Mouse (Mus musculus) intestine, embryonic 15.5 days (tissue): ENCODE results near the gene Tbl3. TPM values are rescaled to one million over a fixed set of nuclear protein-coding genes. Genes with fewer than 3 reads are reported as not detected.

ENCODE experiments used
- ATAC-seq: fragments of 200-750 bp; cut with Nextera tagmentation; 2 replicates; pipeline ENCODE4 v1.8.0; 2017; ENCODE audit warnings: moderate TSS enrichment, moderate library complexity
- H3K27ac ChIP-seq: fragments of 300-500 bp; sonication (generic); 2 replicates; pipeline ENCODE4 v1.5.1; 2015; ENCODE audit warnings: mild to moderate bottlenecking, inconsistent platforms
- H3K27me3 ChIP-seq: fragments of 300-500 bp; sonication (generic); replicated peaks from 2 replicates; pipeline ENCODE4 v1.6.1; 2015; ENCODE audit warnings: inconsistent platforms
- H3K36me3 ChIP-seq: fragments of 300-500 bp; sonication (generic); 2 replicates; pipeline ENCODE4 v1.6.1; 2015; ENCODE audit warnings: inconsistent platforms
- H3K4me1 ChIP-seq: fragments of 300-500 bp; sonication (generic); replicated peaks from 2 replicates; pipeline ENCODE4 v1.6.1; 2015; ENCODE audit warnings: inconsistent platforms
- H3K4me2 ChIP-seq: fragments of 300-500 bp; sonication (generic); replicated peaks from 2 replicates; pipeline ENCODE4 v1.6.1; 2015; ENCODE audit warnings: mild to moderate bottlenecking, inconsistent platforms
- H3K4me3 ChIP-seq: fragments of 300-500 bp; sonication (generic); replicated peaks from 2 replicates; pipeline ENCODE4 v1.5.1; 2015; ENCODE audit warnings: inconsistent platforms
- H3K9ac ChIP-seq: fragments of 300-500 bp; sonication (generic); 2 replicates; pipeline ENCODE4 v1.6.1; 2015; ENCODE audit warnings: inconsistent platforms
- H3K9me3 ChIP-seq: fragments of 300-500 bp; sonication (generic); 2 replicates; pipeline ENCODE4 v1.6.1; 2016; ENCODE audit warnings: inconsistent platforms
- WGBS: fragments of 180-500 bp; shearing (Covaris S2); methylation state at CpG from one replicate; pipeline ENCODE4 v1.1.7; 2015; 5-methylcytosine and 5-hydroxymethylcytosine counted together
- polyA plus RNA-seq: library from polyadenylated mRNA; unstranded; fragments of >200 nt; fragmentation: Nextera tagmentation; extraction: Ambion mirVana; gene quantifications from 2 replicates; pipeline ENCODE4 v1.2.1, GENCODE M21; 2015

Tbl3 gene
- polyA plus RNA-seq, 1 experiment from 2014 or later: 67.3 TPM

DNA sequence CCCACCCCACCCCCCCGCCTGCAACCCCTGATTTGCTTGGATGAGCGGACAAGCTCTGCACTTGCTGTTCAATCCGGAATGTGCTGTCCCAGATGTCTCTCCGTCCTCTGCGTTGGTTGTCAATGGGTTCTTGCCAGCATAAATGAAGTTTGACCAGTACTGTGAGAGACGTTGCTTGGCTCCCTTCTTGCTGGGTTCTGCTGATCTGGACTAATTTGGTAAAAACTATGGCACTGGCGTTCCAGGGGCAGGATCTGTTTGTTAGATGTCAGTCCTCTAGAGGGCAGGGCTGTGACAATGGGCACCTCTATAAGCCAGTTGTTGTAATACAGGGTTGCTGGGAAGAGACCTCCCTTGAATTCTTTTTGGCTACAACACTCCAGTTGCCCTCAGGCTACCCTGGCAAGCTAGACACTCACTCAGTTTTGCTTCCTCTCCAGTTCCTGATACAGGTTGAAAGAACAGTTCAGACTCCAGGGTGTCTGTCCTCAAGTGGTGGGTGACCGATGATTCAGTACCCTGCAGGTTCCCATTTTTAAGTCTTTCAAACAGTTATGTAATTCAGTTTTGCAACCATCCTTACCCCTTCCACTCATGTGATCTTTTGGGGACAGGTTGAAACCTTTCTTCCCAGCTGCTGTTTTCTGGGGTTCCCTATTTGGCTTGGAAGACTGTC is 29.8 kb upstream of the Tbl3 start:
- no peak overlapping the region for H3K27ac ChIP-seq
- no peaks in the 10 kb centered on the region for H3K27me3 ChIP-seq
- H3K9me3 ChIP-seq: no peaks in the 10 kb centered on the region
- 18% methylated on average over 8 of the region's 8 CpGs for WGBS
- peak overlapping the region; percentile 67; the same call in 1 of the 2 replicates for H3K9ac ChIP-seq
- H3K36me3 ChIP-seq: no peaks in the 10 kb centered on the region
- H3K4me1 ChIP-seq: peaks cover 14% of the 10 kb centered on the region
- H3K4me2 ChIP-seq: peak overlapping the region; percentile 88
- peak overlapping the region; percentile 66 for H3K4me3 ChIP-seq
- ATAC-seq: no peak

DNA sequence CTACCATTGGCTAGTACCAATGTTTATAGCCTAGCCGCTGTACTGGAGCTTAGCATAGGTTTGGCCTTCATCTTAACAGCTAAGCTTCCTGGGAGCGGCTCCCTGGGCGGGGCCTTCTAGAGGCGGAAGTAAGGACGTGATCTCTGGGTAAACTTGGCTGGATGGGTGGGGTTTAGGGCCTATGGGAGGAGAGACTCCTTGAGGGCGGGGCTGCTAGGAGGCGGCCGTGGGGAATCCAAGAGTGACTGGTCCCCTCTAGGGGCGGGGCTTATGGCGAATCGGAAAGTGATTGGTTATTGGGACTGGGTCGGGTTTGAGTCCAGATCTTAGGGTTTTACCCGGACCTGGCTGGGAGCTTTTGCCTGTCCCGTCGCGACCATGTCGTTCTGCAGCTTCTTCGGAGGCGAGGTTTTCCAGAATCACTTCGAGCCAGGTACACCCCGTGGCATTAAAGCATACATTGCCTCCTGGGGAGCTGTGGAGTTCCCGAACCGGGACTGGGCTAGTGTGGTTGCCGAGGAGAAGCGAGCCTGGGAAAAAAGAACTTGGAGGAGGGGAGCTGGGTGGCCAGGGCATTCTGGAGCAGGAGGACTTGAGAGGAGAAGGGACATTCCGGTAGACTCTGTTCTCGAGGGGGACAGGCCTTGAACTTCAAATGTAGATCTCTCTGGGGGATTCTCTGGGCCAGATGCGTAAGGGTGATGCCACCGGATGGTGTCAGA is 29.0 kb upstream of the Tbl3 start, which contains the start of gene Msrb1:
Gene Msrb1 (plus strand): TSS at position 313 of the 722 bp plus-strand sequence.
- ATAC-seq: peak; percentile 98
- H3K36me3 ChIP-seq: no peaks in the 10 kb centered on the region
- peak within 1 kb of the TSS; percentile 88 for H3K4me2 ChIP-seq
- under 1% methylated on average over 29 of the region's 29 CpGs for WGBS
- H3K27ac ChIP-seq: peak within 1 kb of the TSS; percentile 66
- H3K9me3 ChIP-seq: no peaks in the 10 kb centered on the region
- H3K27me3 ChIP-seq: no peaks in the 10 kb centered on the region
- H3K9ac ChIP-seq: peak within 1 kb of the TSS; percentile 67
- H3K4me3 ChIP-seq: peak within 1 kb of the TSS; percentile 66
- peaks cover 14% of the 10 kb centered on the region for H3K4me1 ChIP-seq

DNA sequence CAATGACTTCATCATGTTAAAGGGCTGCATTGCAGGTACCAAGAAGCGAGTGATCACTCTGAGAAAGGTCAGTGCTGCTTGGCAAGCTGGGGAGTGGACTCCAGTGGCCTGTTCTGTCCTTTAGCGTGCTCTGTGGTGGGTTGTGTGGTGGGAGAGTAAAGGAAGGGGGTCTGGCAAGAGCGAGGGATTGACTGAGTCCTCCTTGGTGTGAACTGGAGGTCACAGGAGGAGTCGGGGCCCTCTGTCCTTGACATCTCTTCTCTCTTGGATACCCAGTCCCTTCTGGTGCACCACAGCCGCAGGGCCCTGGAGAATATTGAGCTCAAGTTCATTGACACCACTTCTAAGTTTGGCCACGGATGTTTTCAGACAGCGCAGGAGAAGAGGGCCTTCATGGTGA is 28.0 kb upstream of the Tbl3 start:
- peak overlapping the region; percentile 61 for H3K4me2 ChIP-seq
- no peaks in the 10 kb centered on the region for H3K27me3 ChIP-seq
- no peak overlapping the region for H3K4me3 ChIP-seq
- H3K27ac ChIP-seq: peak overlapping the region; percentile 54; the same call in 1 of the 2 replicates
- H3K4me1 ChIP-seq: peaks cover 14% of the 10 kb centered on the region
- no peaks in the 10 kb centered on the region for H3K9me3 ChIP-seq
- no peak overlapping the region for H3K9ac ChIP-seq
- no peaks in the 10 kb centered on the region for H3K36me3 ChIP-seq
- 82% methylated on average over 7 of the region's 7 CpGs for WGBS
- no peak for ATAC-seq

DNA sequence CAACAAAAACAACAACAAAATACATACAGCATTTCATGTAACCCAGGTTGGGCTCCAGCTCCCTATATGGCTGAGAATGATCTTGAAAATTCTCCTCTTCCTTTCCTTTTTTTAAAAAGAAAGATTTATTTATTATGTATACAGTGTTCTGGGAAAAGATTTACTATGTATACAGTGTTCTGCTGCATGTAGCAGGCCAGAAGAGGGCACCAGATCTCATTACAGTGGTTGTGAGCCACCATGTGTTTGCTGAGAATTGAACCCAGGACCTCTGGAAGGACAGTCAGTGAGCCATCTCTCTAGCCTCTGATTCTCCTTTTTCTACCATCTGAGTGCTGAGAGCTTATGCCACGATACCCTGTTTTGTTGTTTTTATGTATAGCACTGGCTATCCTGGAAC is 27.1 kb upstream of the Tbl3 start:
- no peaks in the 10 kb centered on the region for H3K9me3 ChIP-seq
- H3K4me3 ChIP-seq: no peak overlapping the region
- no peak overlapping the region for H3K9ac ChIP-seq
- H3K27ac ChIP-seq: no peak overlapping the region
- 82% methylated on average over 1 of the region's 1 CpGs for WGBS
- H3K36me3 ChIP-seq: no peaks in the 10 kb centered on the region
- no peaks in the 10 kb centered on the region for H3K27me3 ChIP-seq
- H3K4me1 ChIP-seq: peaks cover 14% of the 10 kb centered on the region
- H3K4me2 ChIP-seq: no peak overlapping the region
- no peak for ATAC-seq

DNA sequence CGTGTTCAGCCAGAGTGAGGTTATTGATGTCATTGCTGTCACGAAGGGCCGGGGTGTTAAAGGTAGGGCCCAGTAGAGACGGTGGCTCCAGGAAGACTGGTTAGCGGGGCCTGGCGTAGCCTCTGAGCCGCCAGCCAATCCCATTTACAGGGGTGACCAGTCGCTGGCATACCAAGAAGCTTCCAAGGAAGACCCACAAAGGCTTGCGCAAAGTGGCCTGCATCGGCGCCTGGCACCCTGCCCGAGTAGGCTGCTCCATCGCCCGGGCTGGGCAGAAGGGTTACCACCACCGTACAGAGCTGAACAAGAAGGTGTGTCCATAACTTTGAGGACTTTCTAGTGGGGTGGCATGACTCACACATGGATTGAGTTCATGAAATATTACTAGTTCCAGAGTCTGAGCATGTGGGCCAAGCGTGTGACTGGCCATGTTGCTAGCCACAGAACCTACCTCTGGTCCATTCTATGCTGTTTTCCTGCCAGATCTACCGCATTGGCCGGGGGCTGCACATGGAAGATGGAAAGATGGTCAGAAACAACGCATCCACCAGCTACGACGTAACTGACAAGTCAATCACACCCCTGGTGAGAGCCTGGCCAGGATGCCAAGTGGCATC is 26.1 kb upstream of the Tbl3 start:
- H3K27me3 ChIP-seq: no peaks in the 10 kb centered on the region
- H3K9me3 ChIP-seq: no peaks in the 10 kb centered on the region
- no peaks in the 10 kb centered on the region for H3K36me3 ChIP-seq
- no peak overlapping the region for H3K4me2 ChIP-seq
- H3K4me1 ChIP-seq: peaks cover 14% of the 10 kb centered on the region
- no peak overlapping the region for H3K9ac ChIP-seq
- no peak overlapping the region for H3K27ac ChIP-seq
- ATAC-seq: no peak
- H3K4me3 ChIP-seq: no peak overlapping the region
- WGBS: 87% methylated on average over 21 of the region's 21 CpGs

DNA sequence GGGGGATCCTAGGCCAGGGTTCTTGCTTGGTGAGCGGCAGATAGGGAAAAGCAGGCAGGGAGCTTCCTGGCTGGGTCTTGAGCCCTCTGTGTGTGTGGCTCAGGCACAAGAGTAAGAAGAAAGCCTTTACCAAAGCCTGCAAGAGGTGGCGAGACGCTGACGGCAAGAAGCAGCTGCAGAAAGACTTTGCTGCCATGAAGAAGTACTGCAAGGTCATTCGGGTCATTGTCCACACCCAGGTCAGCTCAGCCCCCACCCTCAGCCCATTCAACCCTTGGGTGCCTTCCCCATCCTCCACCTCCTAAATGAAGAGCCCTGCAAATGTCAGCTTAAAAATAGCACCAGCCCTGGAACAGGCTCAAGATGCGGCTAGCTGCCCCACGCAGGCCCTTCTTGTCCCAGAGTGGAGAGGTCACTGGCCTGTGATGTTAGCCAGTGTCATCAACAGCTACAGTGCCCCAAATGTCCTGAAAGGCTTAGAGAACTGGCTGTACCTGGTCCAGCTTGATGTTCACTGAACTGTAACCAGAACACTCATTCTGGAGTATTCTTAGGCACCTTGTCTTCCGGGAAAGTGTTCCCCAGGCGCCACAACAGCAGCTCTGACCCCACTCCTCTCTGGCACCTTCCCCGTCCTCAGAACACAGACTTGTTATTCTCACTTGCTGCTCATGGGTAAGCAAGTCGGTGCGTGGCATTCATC is 24.9 kb upstream of the Tbl3 start:
- no peaks in the 10 kb centered on the region for H3K27me3 ChIP-seq
- H3K9me3 ChIP-seq: no peaks in the 10 kb centered on the region
- no peaks in the 10 kb centered on the region for H3K36me3 ChIP-seq
- no peak overlapping the region for H3K27ac ChIP-seq
- no peak overlapping the region for H3K9ac ChIP-seq
- no peak overlapping the region for H3K4me2 ChIP-seq
- H3K4me3 ChIP-seq: no peak overlapping the region
- H3K4me1 ChIP-seq: peaks cover 5% of the 10 kb centered on the region
- ATAC-seq: no peak
- 82% methylated on average over 12 of the region's 12 CpGs for WGBS

DNA sequence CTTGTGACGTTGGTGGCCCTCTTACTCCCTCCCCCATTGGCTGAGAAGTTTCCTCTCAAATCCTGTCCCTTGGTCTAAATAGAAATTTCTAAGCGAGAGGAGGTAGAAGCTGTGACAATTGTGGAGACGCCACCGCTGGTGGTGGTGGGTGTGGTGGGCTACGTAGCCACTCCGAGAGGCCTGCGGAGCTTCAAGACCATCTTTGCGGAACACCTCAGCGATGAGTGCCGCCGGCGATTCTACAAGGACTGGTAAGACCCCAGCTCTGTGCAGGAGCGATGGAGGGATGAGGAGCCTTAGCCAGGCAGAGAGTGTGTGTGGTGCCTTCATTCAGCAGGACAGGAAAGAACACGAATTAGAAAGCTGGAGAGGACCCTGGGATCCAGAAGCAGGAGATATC is 23.3 kb upstream of the Tbl3 start:
- no peak for ATAC-seq
- H3K4me3 ChIP-seq: no peak overlapping the region
- no peak overlapping the region for H3K4me2 ChIP-seq
- no peaks in the 10 kb centered on the region; the same call in 1 of the 2 replicates for H3K4me1 ChIP-seq
- H3K27ac ChIP-seq: no peak overlapping the region
- no peaks in the 10 kb centered on the region for H3K27me3 ChIP-seq
- H3K9ac ChIP-seq: no peak overlapping the region
- WGBS: 83% methylated on average over 14 of the region's 14 CpGs
- H3K9me3 ChIP-seq: no peaks in the 10 kb centered on the region
- no peaks in the 10 kb centered on the region for H3K36me3 ChIP-seq

DNA sequence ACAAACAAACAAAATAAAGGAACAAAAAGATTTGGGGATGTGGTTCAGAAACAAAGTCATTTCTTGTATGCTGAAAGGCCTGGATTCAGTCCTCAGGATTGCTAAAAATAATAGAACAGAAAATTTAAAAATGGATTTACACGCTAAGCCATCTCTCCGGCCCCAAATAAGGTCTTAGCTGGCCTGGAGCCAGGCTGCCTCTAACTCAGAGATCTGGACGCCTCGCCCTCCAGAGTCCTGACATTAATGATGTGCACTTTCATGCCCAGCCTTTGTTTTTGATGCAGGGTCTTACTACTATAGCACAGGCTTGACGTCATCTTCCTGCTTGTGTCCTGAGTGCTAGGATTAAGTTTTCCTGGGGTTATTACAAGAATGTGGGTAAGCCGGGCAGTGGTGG is 21.6 kb upstream of the Tbl3 start:
- H3K9me3 ChIP-seq: no peaks in the 10 kb centered on the region
- H3K27ac ChIP-seq: no peak overlapping the region
- H3K27me3 ChIP-seq: no peaks in the 10 kb centered on the region
- no peaks in the 10 kb centered on the region for H3K36me3 ChIP-seq
- ATAC-seq: no peak
- no peaks in the 10 kb centered on the region for H3K4me1 ChIP-seq
- WGBS: 60% methylated on average over 6 of the region's 6 CpGs
- H3K4me3 ChIP-seq: no peak overlapping the region
- H3K4me2 ChIP-seq: no peak overlapping the region
- no peak overlapping the region for H3K9ac ChIP-seq

DNA sequence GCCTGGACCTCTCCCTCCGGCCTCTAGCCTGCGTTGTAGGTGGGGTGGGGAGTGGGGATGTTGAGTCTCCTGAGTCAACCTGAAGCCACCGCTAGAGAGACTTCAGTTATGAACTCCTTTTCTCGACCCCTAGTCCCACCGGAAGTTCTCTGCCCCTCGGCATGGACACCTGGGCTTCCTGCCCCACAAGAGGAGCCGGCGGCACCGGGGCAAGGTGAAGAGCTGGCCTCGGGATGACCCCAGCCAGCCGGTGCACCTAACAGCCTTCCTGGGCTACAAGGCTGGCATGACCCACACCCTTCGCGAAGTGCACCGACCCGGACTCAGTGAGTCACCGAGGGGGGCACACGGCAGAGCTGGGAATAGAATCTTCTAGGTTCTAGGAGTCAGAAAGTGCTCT is 20.7 kb upstream of the Tbl3 start:
- WGBS: 70% methylated on average over 17 of the region's 17 CpGs
- Histone ChIP-seq H3K4me3 (no peak overlapping the region), H3K4me2 (no peak overlapping the region), H3K9me3 (no peaks in the 10 kb centered on the region), H3K27ac (no peak overlapping the region), H3K27me3 (no peaks in the 10 kb centered on the region), H3K9ac (no peak overlapping the region), H3K36me3 (no peaks in the 10 kb centered on the region), H3K4me1 (0 out of 2 replicates have a peak, but pooled peaks cover 4% of the 10 kb centered on the region)
- no peak for ATAC-seq

DNA sequence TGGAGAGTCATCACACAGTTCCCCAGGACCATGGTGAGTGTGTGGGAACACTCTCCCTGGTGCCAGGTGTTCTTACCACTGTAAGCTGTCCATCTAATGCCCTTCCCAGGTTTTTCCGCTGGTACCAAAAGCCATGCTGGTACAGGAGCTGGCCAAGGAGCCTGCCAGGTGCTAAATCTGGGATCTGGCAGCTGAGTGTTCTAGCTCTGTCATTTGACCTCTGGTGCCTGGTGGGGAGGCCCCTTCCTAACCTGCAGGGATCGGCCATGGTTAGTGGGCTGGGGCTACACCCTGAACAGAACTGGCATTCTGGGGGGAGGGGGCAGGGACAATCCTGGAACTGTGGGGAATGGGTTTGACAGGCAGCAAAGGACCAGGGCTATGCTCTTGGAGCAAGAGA is 20.2 kb upstream of the Tbl3 start, which contains the start of gene Rpl3l:
Gene Rpl3l (plus strand): TSS at position 203 of the 400 bp plus-strand sequence.
- 64% methylated on average over 2 of the region's 2 CpGs for WGBS
- no peak for ATAC-seq
- H3K4me1 ChIP-seq: peaks cover 10% of the 10 kb centered on the region
- H3K27me3 ChIP-seq: no peaks in the 10 kb centered on the region
- H3K4me3 ChIP-seq: no peak within 1 kb of the TSS
- H3K9me3 ChIP-seq: no peaks in the 10 kb centered on the region
- H3K9ac ChIP-seq: no peak within 1 kb of the TSS
- no peak within 1 kb of the TSS for H3K27ac ChIP-seq
- H3K4me2 ChIP-seq: no peak within 1 kb of the TSS
- no peaks in the 10 kb centered on the region; the same call in 1 of the 2 replicates for H3K36me3 ChIP-seq

DNA sequence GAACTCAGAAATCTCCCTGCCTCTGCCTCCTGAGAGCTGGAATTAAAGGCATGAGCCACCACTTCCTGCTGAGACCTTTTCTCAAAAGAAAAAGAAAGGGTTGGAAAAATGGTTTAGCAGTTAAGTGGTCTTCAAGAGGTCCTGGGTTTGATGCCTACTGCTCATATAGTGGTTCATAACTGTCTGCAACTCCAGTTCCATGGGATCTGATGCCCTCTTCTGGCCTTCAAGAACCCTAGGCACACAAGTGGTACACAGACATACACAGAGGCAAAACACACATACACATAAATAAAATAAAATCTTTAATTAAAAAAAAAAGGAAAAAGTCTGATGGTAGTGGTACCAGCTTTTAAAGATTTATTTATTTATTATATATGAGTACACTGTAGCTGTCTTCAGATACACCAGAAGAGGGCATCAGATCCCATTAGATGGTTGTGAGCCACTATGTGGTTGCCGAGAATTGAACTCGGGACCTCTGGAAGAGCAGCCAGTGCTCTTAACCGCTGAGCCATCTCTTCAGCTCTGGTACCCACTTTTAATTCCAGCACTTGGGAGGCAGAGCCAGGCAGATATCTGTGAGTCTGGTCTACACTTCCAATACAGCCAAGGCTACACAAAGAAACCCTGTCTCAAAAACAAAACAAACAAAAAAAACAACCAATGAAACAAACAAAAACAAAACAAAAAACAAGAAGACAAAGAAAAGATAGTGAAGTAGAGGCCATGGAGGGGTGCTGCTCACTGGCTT is 18.4 kb upstream of the Tbl3 start:
- Histone ChIP-seq H3K27me3 (no peaks in the 10 kb centered on the region), H3K36me3 (peaks cover 14% of the 10 kb centered on the region), H3K27ac (no peak overlapping the region), H3K9ac (no peak overlapping the region), H3K4me1 (peaks cover 23% of the 10 kb centered on the region), H3K9me3 (no peaks in the 10 kb centered on the region), H3K4me3 (no peak overlapping the region), H3K4me2 (no peak overlapping the region)
- WGBS: 74% methylated on average over 3 of the region's 3 CpGs
- ATAC-seq: no peak
